Mouse (Mus musculus) forelimb bud, embryonic 11.5 days (tissue): ENCODE results near the gene Capns1.

Source experiments
- DNase-seq: peaks from one replicate; pipeline ENCODE4 v3.0.0-alpha.2; 2012; ENCODE audit warnings: low read depth, low spot score

The Capns1 gene

GRCm38 (mm10) chr7:30170283-30170951 lies 28.2 kb downstream of the Capns1 start:
- DNase-seq = no peak

GRCm38 (mm10) chr7:30169583-30170282 lies 28.9 kb downstream of the Capns1 start, which contains the start of gene Zfp146:
Zfp146 (minus strand) TSS chr7:30169750.
- DNase-seq = peak; percentile 97

GRCm38 (mm10) chr7:30168914-30169582 lies 29.6 kb downstream of the Capns1 start:
- no peak for DNase-seq

- DNase-seq = no peak
Measured at GRCm38 (mm10) chr7:30164745-30165144, 33.9 kb downstream of the Capns1 start.

GRCm38 (mm10) chr7:30163113-30163512 lies 35.5 kb downstream of the Capns1 start:
- DNase-seq = no peak

- no peak for DNase-seq
Measured at GRCm38 (mm10) chr7:30155507-30155906, 43.1 kb downstream of the Capns1 start.

GRCm38 (mm10) chr7:30154040-30154439 lies 44.6 kb downstream of the Capns1 start:
- no peak for DNase-seq

- DNase-seq = no peak
Measured at GRCm38 (mm10) chr7:30147011-30147410, 51.6 kb downstream of the Capns1 start.

GRCm38 (mm10) chr7:30143555-30144209 lies 54.9 kb downstream of the Capns1 start:
- DNase-seq = peak; percentile 90

- DNase-seq = no peak
Measured at GRCm38 (mm10) chr7:30143170-30143554, 55.4 kb downstream of the Capns1 start.
